Mouse (Mus musculus) gastrocnemius, postnatal 14 days (tissue): Measurements from ENCODE around the gene Haus8. TPM values are rescaled to one million over a fixed set of nuclear protein-coding genes. Genes with fewer than 3 reads are reported as not detected.
"Not testable (repeated sequence)": the region's sequence is repeated elsewhere in the genome, so short reads cannot be mapped to it uniquely, and the experiment has no call there.

ENCODE experiments used
- DNase-seq: peaks from one replicate; pipeline ENCODE4 v3.0.0; 2021; ENCODE audit warnings: mixed read lengths
- intact Hi-C: fragments of 180-260 bp; cut with DNase I; formaldehyde crosslinking; loops from one replicate; pipeline ENCODE4 v1.15.1; 2025; ENCODE audit warnings: low total_unique reads
- total RNA-seq, 2 experiments: library from RNA; stranded (reverse); gene quantifications; 2 replicates each; pipeline ENCODE4 v1.2.3; 2021

Gene Haus8
- total RNA-seq, 2 experiments from 2014 or later, result 6.4 to 8.2 TPM

- intact Hi-C loops, result no loop called here
- DNase-seq, result no peak
These were observed 17.5 kb upstream of the Haus8 start for GRCm38 (mm10) chr8:71290211-71290610.

GRCm38 (mm10) chr8:71289098-71289497 is 16.4 kb upstream of the Haus8 start:
- peak; percentile 34 for DNase-seq
- intact Hi-C loops, result no loop called here

GRCm38 (mm10) chr8:71288441-71288949 is 15.8 kb upstream of the Haus8 start:
- intact Hi-C loops, result no loop called here

GRCm38 (mm10) chr8:71286223-71286622 is 13.5 kb upstream of the Haus8 start:
- intact Hi-C loops, DNase-seq: not testable (repeated sequence)

More at GRCm38 (mm10) chr8:71288441-71288949, 15.8 kb upstream of the Haus8 start:
- no peak for DNase-seq

GRCm38 (mm10) chr8:71282621-71283020 is 9.9 kb upstream of the Haus8 start:
- DNase-seq, result no peak
- intact Hi-C loops, result no loop called here

GRCm38 (mm10) chr8:71281731-71282130 is 9.0 kb upstream of the Haus8 start:
- intact Hi-C loops, DNase-seq: not testable (repeated sequence)

GRCm38 (mm10) chr8:71279409-71279808 is 6.7 kb upstream of the Haus8 start:
- DNase-seq, intact Hi-C loops: not testable (repeated sequence)

GRCm38 (mm10) chr8:71276166-71276565 is 3.4 kb upstream of the Haus8 start:
- no peak for DNase-seq
- intact Hi-C loops, result no loop called here

GRCm38 (mm10) chr8:71274478-71274877 is 1.7 kb upstream of the Haus8 start:
- intact Hi-C loops, result loop anchor here (5.0 kb wide), 1 partner anchor 53 kb away; no protein-coding TSS in a partner anchor
- DNase-seq, result no peak

GRCm38 (mm10) chr8:71273151-71273510 is 397 bp upstream of the Haus8 start:
- intact Hi-C loops, result loop anchor here (5.0 kb wide), 1 partner anchor 54 kb away; no protein-coding TSS in a partner anchor
- peak; percentile 66 for DNase-seq

- intact Hi-C loops, result loop anchor here (5.0 kb wide), 1 partner anchor 56 kb away; no protein-coding TSS in a partner anchor
- DNase-seq, result no peak
These were observed 1.1 kb downstream of the Haus8 start for GRCm38 (mm10) chr8:71271630-71272029.

GRCm38 (mm10) chr8:71268286-71268685 is 4.4 kb downstream of the Haus8 start:
- intact Hi-C loops, DNase-seq: not testable (repeated sequence)

GRCm38 (mm10) chr8:71267690-71268089 is 5.0 kb downstream of the Haus8 start:
- intact Hi-C loops, result no loop called here
- DNase-seq, result no peak

GRCm38 (mm10) chr8:71261234-71261633 is 11.5 kb downstream of the Haus8 start:
- no peak for DNase-seq
- intact Hi-C loops, result no loop called here

- intact Hi-C loops, result no loop called here
These were observed 16.0 kb downstream of the Haus8 start for GRCm38 (mm10) chr8:71256545-71257232.

GRCm38 (mm10) chr8:71248203-71248602 is 24.5 kb downstream of the Haus8 start:
- no peak for DNase-seq
- intact Hi-C loops, result no loop called here

More at GRCm38 (mm10) chr8:71256545-71257232, 16.0 kb downstream of the Haus8 start:
- DNase-seq, result no peak

- DNase-seq, result no peak
These were observed 30.0 kb downstream of the Haus8 start for GRCm38 (mm10) chr8:71242757-71243156.

GRCm38 (mm10) chr8:71224560-71224959 is 48.2 kb downstream of the Haus8 start:
- no peak for DNase-seq
- intact Hi-C loops, result no loop called here

More at GRCm38 (mm10) chr8:71242757-71243156, 30.0 kb downstream of the Haus8 start:
- intact Hi-C loops, result no loop called here

GRCm38 (mm10) chr8:71214266-71214665 is 58.5 kb downstream of the Haus8 start:
- DNase-seq, intact Hi-C loops: not testable (repeated sequence)

- intact Hi-C loops, DNase-seq: not testable (repeated sequence)
These were observed 67.2 kb downstream of the Haus8 start for GRCm38 (mm10) chr8:71205541-71205967.
